Mouse (Mus musculus): ENCODE measurements around the gene Ilf2.

GRCm38 (mm10) chr3:90486998-90487397 is 11.1 kb downstream of the Ilf2 start:
- no peak for TF ChIP-seq CTCF (IDR thresholded peaks at IDR 0.05; ENCODE audit: low read depth, low read length)
- TF ChIP-seq POLR2A (IDR thresholded peaks at IDR 0.05; ENCODE audit: extremely low read depth, insufficient read depth, low read length), result no peak

All from liver, adult 2 months (tissue).